Mouse (Mus musculus) ovary, adult 18-20 months (tissue): ENCODE results near the gene Rfc1.
"Not testable (repeated sequence)": the region's sequence is repeated elsewhere in the genome, so short reads cannot be mapped to it uniquely, and the experiment has no call there.

ENCODE experiments used
- DNase-seq: peaks from one replicate; pipeline ENCODE4 v3.0.0; 2022; ENCODE audit warnings: low spot score, mixed read lengths

Rfc1 gene

DNA sequence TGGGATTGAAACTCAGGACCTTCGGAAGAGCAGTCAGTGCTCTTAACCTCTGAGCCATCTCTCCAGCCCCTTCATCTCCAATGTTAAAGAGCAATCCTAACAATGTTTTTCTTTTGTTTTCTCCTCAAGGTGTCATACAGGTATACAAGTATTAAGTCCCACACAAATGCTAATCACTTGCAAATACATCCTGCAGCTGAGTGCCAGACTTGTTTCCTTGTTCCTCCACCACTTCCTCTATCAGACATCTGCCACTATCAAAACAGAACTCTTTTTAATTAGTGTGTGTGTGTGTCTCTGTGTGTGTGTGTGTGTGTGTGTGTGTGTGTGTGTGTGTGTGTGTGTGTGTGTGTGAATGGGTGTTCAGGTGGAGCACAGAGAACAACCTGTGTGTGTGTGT, 35.8 kb downstream of the Rfc1 start:
- DNase-seq = not testable (repeated sequence)

DNA sequence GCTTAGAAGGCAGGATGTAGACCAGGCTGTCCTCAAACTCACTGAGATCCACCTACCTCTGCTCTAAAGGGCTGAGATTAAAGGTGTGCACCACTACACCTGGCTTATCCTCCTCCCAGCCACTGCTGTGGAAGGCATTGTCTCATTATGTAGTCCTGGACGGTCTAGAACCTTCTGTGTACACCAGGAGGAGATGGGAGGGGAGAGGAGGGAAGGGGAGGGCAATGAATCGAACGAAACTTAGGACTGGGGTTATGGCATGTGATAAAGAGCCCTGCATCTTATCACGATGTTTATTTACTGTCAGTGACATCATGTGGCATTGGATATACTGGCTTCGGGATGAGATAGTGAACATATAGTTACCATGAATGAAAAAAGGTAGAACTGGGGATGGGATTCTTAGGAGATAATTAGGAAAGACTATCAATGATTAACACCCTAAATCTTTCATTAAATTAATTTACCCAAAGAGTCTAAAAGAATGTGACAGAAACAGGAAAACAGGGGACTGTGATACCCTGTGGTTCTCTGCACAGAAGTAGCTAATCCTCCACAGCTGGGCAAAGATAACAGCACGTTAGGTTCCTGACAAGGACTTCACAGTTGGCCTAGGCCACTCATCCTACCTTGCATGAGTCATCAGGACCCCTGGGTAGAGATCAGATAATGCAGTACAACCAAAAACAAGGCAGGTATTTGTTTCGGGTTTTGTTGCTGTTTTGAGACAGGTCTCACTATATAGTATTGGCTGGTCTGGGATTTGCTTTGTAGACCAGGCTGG, 37.1 kb downstream of the Rfc1 start:
- DNase-seq = no peak

DNA sequence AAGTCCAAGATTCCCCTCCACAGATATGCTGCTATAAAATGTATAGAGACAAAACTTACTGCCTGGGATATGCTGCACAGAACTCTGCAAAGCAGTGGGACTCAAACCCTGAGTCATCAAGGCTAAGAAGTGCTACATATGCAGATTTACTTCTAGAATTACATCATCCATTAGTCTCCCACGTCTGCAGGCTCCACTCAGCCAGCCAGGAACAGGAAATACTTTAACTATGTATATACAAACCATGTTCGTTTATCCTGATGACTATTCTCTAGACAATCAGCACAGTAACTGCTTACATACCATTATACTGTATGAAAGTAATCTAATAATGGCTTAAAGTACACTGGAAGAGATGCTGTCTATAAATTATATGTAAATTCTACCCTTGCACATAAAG, 41.2 kb downstream of the Rfc1 start:
- DNase-seq = no peak

DNA sequence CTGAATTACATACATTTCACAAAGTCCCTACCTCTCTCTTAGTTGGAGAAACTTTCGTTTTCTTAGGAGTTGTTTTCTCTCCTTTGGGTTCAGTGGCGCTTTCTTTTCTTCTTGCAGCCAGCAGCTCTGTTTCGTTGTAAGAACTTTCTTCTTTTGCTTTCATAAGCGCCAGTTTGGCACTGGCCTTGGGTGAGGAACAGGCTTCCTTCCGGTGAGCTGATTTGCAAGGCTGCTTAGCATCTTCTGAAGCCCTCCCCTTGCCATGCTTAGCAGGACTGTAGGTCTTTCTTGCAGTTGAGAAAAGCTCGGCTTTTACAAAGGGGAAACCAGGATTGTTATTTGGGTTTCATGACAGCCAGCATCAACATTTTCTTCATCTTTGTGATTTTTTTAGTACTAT, 41.8 kb downstream of the Rfc1 start:
- no peak for DNase-seq

DNA sequence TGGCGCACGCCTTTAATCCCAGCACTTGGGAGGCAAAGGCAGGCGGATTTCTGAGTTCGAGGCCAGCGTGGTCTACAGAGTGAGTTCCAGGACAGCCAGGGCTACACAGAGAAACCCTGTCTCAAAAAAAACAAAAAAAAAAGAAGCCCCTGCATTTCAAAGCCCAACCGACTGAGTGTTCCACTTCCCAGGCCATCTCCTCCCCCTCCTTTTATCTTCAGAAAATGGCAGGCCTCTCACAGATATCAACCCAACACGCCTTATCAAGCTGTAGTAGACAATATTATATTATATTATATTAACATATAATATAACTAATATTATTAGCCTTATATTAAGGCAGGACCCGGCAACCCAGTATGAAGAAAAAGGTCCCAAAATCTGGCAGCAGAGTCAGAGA, 46.5 kb downstream of the Rfc1 start:
- not testable (repeated sequence) for DNase-seq

DNA sequence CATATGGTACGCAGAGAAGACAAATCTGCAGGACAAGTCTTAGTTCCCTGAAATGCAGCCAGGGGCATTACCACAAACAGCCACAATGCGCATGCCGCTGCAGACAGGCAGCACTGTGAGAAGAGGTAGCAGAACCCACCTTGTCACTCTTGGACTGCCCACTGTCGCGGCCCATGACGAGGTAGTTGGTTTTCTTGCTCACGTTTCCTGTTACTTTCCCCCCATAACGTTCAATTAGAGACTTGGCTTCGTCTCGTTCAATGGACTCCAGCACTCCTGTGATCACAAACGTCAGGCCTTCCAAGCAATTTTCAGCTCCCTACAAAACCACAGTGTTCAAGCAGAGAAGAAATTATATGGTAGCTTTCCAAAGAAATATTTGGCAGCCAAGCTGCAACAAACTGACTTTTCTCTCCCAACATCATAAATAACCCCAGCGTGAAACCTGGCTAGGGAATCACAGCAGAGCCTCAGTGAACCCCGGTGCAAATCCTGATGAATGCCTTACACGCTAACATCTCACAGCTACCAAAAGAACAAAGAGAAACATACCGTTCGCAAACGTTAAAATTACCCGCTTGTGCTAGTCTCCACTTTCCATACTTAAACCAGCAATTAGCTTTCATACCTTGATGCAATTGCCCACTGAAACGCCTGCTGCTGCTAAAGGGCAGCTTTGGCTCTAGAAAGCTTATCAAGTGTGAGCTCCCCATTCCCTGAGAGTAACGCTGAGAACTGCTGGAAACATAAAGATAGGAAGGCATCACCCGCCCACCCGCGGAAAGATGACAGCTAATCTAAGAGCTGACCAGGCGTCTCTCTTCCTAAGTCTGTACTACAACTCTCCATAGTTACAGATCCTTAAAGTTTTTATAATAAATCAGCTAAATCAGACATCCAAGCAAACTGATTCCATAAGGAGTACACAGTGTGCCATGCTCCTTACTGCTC, 47.4 kb downstream of the Rfc1 start:
- no peak for DNase-seq

DNA sequence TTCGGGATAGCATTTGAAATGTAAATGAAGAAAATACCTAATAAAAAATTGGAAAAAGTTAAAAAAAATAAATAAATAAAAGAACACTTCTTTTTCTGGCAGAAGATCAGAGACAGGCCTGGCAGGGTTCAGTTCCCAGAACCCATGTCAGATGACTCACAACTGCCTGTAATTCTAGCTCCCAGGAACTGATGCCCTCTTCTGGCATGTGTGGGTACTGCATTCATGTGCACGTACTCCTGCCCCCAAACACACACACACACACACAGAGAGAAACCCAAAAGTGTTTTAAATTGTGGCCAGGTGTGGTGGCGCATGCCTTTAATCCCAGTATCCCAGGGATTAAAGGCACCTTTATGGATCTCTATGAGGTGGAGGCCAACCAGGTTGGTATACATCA, 51.3 kb downstream of the Rfc1 start:
- no peak for DNase-seq

DNA sequence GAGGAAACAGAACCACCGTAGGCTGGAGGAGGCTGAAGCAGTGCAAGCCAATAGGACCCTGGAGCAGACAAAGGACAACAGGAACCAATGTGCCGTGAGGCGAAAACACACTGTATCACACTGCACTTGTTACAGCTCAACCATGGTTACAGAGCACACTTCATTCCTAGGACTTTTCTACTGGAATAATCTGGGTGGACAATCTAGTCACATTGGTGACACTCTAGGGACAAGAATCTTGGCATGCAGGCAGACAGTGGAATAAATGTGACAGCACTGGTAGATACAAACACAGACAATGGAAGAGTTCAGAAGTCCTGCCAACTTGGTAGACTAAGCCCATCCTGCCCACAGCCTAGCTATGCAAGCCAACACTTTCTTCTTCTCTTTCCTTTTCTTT, 54.3 kb downstream of the Rfc1 start:
- DNase-seq = no peak

DNA sequence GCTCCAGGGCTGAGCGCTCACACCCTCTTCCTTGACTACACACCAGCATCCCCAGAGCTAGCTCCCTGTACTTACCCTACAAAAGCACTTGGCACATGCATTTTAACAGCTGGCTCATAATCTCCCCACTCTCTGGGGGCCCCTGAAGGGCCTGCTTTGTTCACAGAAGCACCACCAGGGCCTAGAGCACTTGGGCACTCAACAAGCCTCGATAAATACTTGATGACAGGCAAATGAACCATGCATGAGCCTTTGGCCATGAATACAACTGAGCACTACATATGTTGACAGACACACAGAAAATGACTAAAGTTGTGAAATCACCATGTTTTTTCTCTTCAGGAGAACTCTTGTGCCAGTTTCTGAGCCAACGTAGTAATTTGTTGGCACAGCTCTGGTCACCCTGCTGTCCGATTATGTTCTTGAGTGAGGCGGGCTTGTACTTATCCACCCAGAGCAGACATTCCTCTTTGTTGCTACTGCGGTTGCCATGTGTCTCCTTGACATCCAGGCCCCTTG, 56.3 kb downstream of the Rfc1 start:
- DNase-seq = no peak

DNA sequence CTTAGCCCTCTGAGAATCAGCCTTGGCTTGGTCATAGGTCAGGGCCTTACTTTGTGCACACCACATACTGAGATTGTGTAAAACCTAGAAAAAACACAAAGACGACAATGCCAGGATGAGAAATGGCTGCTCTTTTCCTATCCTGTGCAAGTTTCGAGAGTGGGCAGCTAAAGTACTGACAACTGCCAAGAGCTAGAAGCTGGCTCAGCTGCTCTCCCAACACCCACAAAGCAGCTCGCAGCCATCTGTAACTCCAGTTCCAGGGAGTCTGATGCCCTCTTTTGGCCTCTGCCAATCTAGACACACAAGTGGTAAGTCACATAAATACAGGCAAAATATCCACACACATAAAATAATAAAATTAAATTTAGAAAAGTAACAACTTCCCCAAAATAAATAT, 61.5 kb downstream of the Rfc1 start:
- no peak for DNase-seq

DNA sequence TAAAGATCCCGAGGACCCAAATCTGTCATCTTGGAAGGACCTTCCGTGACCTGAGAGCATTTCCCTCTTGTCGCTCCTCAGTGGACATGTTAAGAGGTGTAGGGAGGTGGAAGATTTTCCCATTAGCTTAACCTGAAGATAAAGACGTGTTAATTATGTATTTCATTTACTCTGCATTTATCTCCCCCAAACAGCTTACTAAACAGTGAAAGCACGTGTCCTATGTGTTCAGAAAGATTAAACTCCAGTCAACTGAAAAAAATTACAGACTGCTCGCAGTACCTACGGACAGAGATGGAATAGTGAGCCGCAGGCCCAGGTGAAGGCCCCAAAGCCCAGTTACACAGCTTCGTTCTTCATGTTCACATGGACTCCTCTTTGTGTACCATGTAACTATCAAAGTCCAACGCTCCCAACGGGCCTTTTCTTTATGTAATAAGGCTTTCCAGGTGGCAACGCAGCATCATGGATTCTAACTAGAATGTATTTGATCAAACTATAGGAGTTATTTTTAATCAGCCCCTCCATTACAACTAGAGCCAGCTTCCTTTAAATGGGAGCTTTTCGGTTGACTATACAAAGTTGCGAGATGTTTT, 77.5 kb downstream of the Rfc1 start:
- no peak for DNase-seq

DNA sequence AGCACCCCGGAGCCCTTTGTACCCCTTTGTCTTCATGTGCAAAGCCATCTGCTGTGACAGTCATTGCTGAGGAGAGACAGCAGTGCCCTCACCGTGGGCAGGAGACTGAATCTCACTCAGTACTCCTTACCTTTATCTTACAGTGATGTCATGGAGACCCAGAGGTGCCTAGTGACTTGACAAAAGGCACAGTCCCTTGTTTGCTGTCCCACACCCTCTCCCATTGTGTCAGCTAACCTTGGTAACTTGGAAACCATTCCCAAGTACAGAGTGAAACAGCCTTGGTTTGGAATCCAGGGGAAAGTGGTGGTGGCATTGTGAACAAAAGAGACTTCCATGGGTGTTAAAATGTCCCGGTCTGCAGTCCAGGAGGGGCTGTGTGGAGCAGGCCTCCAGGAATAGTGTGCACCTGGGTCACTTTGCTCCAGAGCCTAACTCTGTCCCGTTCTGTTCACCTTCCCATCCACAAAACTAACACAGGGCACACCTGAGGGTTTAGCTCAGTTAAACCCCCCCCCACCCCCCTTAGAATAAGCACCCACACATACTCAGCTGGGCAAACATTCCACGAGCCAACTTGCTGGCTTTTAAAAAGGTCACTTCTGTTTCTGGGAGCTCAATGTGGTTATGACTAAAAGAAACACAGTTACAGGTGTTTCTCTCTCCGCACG, 85.2 kb downstream of the Rfc1 start:
- DNase-seq = no peak

DNA sequence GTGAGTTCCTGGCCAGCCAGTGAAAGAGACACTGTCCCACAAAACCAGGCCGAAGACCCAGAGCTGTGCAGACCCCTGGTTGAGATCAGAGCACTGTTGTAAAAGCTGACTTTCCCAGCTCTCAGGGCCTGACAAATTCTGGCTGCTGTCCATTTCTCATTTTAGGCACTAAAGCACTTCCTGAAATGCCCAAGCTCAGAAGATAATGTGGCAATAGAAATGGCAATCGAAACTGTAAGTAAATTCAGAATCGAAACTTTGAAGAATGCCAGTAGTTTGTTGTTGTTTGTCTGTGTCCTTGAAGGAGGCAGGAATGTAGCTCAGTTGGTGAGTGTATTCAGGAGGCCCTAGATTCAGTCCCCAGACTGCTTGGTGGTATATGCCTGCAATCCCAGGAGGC, 88.2 kb downstream of the Rfc1 start:
- DNase-seq = no peak

DNA sequence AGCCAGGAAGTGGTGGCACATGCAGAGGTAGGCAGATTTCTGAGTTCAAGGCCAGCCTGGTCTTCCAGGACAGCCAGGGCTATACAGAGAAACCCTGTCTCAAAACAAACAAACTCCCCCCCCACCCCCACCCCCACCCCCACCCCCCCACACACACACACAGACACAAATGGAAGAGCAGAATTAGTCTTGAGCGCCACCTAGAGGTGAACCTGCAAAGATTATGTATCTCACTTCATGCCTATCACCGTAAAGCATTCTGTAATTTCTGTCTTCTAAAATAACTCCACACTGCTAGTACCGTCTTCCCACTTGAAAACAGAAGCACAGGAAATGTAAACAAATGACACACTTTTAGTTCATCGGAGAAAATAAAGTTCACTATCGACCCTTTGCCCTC, 92.7 kb downstream of the Rfc1 start:
- DNase-seq = no peak

DNA sequence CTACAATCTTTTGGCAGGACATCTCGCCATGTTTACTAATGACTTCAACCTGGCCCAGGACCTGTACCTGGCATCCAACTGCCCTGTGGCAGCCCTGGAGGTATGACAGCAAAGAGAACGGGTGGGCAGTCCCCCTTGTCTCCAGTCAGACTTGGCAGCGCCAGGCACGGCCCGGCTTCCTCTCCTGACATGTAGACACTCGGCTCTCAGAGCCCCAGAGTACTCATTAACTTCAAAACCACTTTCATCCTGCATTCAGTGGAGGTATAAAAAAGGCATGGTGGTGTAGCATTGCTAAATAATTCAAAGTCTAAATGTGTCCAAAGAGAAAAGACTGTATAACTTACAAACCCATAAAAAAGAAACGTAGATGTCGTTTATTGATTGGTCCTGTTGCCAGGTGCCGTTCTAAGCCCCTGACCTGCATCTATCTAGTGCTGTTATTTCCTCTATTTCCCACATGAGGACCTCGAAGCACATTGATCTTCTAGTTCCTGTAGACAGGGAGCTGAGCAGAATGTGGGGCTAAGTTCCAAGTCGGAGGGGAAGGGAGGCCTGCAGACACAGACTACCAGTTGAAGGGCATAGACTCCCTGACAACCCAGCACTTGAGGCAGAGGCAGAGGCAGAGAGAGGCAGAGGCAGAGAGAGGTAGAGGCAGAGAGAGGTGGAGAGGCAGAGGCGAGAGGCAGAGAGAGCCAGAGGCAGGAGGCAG, 104.0 kb downstream of the Rfc1 start:
- no peak for DNase-seq

DNA sequence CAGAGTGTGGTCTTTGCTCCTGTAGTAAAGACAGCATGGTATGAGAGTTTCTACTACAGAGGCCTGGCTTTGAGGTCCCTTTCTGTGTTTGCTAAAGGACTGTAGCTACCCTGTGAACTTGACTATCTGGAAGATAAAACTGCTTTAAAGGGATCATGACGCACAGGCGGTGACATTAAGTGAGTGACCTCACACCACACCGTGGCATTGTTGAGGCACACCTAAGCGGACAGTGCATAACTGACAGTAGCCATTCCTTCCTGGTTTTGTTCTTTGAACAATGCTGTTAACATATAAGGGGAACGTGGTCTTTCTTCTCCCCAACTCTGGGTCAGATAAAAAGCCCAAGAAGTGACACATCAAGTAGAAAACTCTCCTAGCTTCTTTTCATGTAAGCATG, 111.4 kb downstream of the Rfc1 start:
- DNase-seq = no peak

DNA sequence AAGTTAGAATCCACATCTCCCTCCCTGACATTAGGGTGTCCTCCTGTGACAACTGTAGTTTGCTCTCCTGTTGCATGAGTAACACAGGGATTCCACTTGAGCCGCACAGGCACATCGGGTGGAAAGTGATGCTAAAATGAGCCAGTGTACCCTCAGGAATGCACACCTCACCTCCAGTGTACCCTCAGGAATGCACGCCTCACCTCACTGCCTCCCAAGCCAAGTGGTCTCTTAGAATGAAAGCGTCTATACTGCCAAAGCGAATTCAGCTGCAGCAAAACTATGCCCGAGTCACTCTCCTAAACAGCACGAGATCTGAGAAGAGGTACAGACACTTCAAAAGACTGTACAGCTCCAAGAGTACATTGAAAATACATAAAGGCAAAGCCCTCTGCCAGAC, 114.4 kb downstream of the Rfc1 start:
- no peak for DNase-seq

DNA sequence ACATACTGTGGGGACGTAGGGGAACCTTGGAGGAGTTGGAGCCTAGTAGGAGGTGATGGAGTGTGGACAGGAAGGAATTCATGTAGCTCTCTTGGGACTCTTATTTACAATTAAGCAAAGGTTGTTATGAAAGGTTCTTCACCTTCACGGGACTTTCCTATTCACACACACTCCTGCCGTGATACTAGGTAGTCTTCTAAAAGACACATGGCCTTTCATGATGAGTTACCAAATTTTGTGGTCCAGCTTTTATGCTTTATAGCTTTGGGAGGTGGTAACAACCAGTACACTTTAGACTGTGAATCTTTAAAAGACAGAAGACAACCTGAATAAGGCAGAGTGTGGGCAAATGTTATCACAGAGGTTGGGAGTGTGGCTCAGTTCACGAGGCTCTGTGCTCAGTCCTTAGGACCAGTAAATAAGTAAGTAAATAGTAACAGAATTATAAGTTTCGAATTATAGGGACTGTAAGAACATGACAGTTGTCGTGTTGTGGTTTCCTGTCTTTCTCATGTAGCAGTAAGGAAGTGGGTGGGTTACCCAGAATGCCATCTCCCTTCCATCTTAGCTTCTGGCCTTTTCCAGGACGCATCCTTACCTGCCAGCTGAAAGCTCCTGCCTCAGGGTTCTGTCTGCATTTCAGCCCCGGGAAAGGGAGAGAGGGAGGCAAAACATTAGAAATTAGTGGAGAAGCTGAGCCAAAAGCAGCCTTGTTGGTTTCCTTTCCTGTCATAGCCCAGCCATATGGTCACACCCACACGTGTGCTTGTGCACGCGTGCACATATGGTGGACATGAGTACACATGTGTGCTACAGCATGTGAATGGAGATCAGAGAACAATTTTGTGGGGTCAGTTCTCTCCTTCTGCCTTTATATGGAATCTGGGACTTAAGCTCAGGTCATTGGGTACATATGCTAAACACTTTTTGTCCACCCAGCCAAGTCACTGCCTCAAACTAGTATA, 117.9 kb downstream of the Rfc1 start:
- no peak for DNase-seq

DNA sequence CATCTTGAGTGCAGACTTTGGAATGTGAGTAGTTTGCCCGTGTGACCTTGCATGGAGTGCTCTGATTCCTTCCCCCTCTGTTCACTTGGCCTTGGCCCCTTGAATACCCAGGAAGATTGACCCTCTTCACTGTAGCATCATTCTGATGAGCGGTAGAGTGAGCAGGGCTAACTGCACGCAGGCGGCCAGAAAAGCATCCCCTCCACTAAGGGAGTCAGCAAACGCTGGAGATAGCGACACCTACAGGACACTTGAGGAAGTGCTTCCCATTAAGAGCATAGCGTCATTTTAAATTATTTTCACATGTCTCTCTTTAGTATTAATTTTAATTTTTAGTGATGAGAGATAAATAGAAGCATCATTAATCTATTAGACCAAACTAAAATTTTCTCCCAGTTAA, 122.1 kb downstream of the Rfc1 start:
- DNase-seq = no peak
